Mouse (Mus musculus): Measurements from ENCODE around the gene Mre11a. TPM values are rescaled to one million over a fixed set of nuclear protein-coding genes. Genes with fewer than 3 reads are reported as not detected.
"Not testable (repeated sequence)": the region's sequence is repeated elsewhere in the genome, so short reads cannot be mapped to it uniquely, and the experiment has no call there.

Gene Mre11a
- total RNA-seq, 2 experiments from 2014 or later, result 11.2 to 12.1 TPM

- no peak for DNase-seq
Observed at GRCm38 (mm10) chr9:14868326-14868725, 83.9 kb downstream of the Mre11a start.

GRCm38 (mm10) chr9:14870377-14870776, 85.9 kb downstream of the Mre11a start:
- DNase-seq, result no peak

GRCm38 (mm10) chr9:14870802-14871201, 86.3 kb downstream of the Mre11a start:
- DNase-seq, result no peak

GRCm38 (mm10) chr9:14871536-14871935, 87.1 kb downstream of the Mre11a start:
- no peak for DNase-seq

- no peak for DNase-seq
Observed at GRCm38 (mm10) chr9:14872181-14872930, 87.9 kb downstream of the Mre11a start.

- DNase-seq, result peak; percentile 18 to 29
Observed at GRCm38 (mm10) chr9:14875743-14876507, 91.5 kb downstream of the Mre11a start.

GRCm38 (mm10) chr9:14876566-14876965, 92.1 kb downstream of the Mre11a start:
- DNase-seq, result not testable (repeated sequence)

- DNase-seq, result peak; percentile 10 to 16
Observed at GRCm38 (mm10) chr9:14884641-14885040, 100.2 kb downstream of the Mre11a start.

- no peak for DNase-seq
Observed at GRCm38 (mm10) chr9:14885151-14885550, 100.7 kb downstream of the Mre11a start.

- DNase-seq, result no peak
Observed at GRCm38 (mm10) chr9:14885954-14886353, 101.5 kb downstream of the Mre11a start.

Other genes with a start within 250 kb of the Mre11a start
- 10 to 100 TPM; 57.6 to 60.4 TPM for gene Amotl1, start 139.6 kb upstream of the Mre11a start, total RNA-seq (2021)
- gene Piwil4, start 43.9 kb upstream of the Mre11a start, total RNA-seq (2021), result not detected
- gene Fut4, start 32.3 kb upstream of the Mre11a start, total RNA-seq (2021), result under 1 TPM; 0.67 to 0.72 TPM
- gene 1700012B09Rik, start 13.6 kb upstream of the Mre11a start, total RNA-seq (2021), result not detected
- gene Ankrd49, start 202 bp downstream of the Mre11a start, total RNA-seq (2021), result 1 to 10 TPM; 6.7 to 7.2 TPM
- not detected for gene Gpr83, start 75.6 kb downstream of the Mre11a start, total RNA-seq (2021)
- 1 to 10 TPM in 1 of 2 experiments, not detected in 1; 1.0 TPM for gene Izumo1r, start 119.3 kb downstream of the Mre11a start, total RNA-seq (2021)

All from heart, adult 18-20 months (tissue).